Mouse (Mus musculus) layer of hippocampus, adult 9-10 months (tissue): Measurements from ENCODE around the gene Lbx1.

ENCODE experiments used
- DNase-seq: peaks from one replicate; pipeline ENCODE4 v3.0.0; 2022; ENCODE audit warnings: low spot score

The Lbx1 gene

DNA sequence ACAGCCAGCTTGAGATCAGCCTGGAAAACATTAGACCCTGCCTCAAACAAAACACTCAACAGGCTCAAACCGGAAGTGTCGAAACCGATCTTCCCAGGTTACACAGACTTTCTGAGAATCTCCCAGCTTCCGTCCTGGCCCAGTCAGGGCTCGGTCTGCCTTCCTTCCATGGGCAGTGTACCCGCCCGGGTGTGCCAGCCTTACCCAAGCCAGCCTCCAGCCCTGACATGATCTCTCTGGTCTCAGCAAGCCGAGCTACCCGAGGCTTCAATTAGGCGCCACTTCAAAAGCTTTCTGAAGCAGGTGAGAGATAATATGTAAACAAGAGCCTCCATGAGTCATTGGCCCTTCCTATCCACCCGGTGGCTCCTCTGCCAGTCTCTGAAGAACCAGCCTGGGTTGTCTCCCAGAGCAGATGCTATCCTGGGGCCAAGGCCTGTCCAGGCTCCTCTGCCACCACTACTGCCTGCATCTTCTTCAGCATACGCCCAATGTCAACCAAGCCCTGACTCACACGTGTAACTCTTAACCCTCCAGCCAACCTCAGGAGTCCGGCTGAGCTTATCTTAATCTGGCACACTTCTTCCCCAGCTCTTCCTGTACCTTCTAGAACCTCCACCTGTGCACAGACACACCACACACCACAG lies 25.7 kb downstream of the Lbx1 start:
- DNase-seq: no peak

DNA sequence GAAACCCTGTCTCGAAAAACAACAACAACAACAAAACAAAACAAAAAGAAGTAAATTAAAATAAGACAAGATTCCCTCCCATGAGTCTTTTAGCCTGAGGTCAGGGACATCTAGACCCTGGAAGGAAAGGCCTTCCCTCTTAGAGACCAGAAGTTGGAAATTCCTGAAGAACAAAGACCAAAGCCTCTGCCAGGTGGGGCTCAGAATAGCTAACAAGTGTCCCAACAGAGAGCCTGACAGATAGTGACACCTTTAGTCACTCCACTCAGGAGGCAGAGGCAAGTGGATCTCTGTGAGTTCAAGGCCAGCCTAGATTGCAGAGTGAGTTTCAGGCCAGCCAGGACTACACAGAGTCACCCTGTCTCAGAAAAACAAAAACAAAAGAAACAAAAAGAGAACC lies 26.4 kb downstream of the Lbx1 start:
- DNase-seq: no peak

DNA sequence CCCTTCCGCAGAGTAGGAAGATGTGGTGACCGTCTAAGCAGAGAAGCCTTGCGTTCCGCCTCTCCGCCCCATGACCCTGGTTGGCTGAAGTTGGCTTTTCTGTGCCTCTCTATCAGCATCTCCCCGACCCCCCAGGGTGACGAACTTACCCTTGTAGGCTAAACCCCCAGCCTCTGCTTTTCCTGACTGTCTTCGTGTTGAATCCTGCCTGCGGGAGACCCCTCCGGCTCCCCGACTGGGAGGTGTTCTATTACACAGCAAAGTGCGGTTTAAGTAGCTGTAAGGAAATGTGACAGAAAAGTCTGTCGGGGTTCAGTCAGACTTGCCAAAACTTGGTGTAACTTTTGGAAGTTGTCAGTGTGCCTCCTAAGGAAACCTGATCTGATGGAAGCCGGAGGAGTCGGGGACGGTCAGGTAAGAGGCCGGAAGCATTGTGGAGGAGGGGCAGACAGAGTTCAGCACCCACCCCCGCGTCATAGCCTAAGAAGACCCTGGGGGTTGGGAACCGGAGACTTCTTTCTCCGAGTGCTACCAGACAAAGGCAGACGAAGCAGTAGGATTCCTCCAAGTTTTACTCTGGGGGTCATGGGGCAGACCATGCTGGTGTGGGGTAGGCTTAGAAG lies 27.1 kb downstream of the Lbx1 start:
- DNase-seq: no peak

DNA sequence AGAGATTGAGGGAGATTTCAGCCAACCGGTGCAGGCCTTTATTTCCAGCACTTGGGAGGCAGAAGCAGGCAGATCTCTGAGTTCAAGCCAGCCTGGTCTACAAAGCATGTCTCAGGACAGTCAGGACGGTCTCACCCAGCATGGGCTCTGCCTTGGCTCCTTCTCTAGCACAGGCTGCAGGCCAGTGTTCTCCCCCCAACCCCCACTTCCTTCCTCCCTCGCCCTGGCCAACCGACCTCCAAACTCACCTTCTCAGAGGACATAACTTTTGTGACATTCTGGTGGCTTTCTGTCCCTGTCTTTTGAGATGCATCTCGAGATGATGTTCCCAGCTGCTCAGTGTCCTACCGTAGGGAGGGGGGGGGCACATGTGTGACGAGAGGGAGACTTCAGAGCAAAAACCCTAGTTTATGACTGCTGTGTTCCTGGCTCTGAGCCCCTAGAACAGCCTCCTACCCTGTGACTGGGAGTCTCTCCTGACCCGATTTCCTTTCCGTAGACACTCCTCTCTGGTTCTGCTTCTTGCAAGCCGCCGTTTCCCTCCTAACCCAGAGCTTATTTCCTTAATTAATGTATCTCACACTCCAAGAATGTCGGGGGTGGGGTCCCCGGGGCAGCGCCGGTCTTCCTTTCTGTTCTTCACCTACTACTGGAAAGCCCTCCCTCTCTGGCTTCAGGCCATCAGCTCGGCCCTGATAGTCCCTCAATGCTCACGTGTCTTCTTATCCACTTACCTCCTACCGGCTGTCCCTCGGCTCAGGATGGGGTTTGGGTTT lies 27.8 kb downstream of the Lbx1 start:
- no peak for DNase-seq

DNA sequence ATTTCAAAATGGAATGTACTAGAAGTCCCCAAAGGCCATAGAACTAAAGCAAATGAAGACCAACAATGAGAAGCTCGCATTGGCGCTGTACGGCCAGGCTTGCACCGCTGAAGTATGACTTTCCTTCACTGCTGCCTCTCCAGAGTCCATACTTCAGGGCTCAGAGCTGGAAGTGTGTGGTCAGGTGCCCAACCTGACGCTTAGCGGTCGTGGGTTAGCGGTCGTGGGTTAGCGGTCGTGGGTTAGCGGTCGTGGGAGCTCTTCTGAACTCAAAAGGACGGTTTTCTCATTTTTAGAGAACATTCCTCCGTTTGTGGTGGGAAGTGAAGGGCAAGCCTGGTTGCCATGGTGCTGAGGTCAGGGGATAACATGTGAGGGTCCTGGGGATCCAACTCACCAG lies 28.5 kb downstream of the Lbx1 start:
- no peak for DNase-seq

DNA sequence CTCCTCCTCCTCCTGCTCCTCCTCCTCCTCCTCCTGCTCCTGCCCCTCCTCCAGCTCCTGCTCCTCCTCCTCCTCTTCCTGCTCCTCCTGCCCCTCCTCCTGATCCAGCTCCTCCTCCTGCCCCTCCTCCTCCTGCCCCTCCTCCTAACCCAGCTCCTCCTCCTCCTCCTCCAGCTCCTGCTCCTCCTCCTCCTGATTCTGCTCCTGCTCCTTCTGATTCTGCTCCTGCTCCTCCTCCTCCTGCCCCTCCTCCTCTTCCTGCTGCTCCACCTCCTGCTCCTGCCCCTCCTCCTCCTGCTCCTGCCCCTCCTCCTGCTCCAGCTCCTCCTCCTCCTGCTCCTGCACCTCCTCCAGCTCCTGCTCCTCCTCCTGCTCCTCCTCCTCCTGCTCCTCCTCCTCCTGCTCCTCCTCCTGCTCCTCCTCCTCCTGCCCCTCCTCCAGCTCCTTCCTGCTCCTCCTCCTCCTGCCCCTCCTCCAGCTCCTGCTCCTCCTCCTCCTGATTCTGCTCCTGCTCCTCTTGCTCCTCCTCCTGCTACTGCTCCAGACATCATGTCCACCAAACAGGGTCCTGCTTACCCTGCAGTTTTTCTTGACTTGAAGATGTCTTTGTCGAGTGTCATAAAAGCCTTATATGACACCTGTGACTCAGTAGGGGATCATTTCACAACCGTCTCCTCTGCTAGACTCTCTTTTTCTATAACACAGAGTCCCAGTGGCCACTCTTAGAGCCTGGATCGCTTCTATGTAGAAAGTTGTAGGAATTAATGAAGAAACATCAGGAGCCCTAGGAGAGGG lies 30.1 kb downstream of the Lbx1 start:
- no peak for DNase-seq

DNA sequence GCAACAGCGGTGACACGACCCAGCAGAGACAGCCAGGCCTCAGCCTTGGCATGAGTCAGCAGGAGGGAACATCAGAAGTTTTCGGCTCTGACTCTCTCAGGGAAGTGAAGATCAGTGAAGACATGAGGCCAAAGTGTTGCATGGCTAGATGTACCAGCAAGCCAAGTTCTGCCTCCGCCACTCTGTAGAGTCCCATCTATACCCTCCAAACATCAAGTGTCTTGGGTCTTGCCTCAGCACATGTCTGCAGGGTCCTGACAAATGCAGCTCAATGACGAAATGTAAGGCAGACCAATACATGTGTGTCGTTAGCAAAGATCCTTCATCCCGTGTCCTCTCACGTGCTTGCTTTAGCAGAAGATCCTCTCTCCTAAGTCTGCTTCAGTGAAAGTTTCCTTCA lies 38.6 kb downstream of the Lbx1 start:
- DNase-seq: no peak

DNA sequence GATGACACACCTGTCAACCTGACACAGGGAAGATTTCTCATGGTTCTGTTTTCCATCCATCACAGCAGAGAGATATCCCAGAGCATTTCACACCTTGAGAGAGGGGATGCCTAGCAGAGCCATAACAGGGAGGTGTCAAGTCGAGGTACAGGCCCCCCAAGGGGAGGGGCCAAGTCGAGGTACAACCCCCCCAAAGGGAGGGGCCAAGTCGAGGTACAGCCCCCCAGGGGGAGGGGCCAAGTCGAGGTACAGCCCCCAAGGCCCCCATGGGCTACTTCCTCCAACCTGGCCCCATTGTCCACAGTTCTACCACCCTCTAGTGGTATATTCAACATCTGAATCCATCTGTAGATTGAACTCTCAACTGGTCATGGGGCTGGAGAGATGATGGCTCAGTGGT lies 41.0 kb downstream of the Lbx1 start:
- no peak for DNase-seq
